Mouse (Mus musculus) forebrain, embryonic 15.5 days (tissue): Measurements from ENCODE around the gene Meaf6. TPM values are rescaled to one million over a fixed set of nuclear protein-coding genes. Genes with fewer than 3 reads are reported as not detected.

Experiments
- polyA plus RNA-seq: library from polyadenylated mRNA; unstranded; fragments of >200 nt; fragmentation: Nextera tagmentation; extraction: Ambion mirVana; gene quantifications from 2 replicates; pipeline ENCODE4 v1.2.1, GENCODE M21; 2015

The Meaf6 gene
- polyA plus RNA-seq, 1 experiment from 2014 or later, result 153 TPM

Other genes with a start within 250 kb of the Meaf6 start
- gene Yrdc, start 234.5 kb upstream of the Meaf6 start, polyA plus RNA-seq, result 51.1 and 59.3 TPM in 2 replicates
- gene 1110065P20Rik, start 233.9 kb upstream of the Meaf6 start, polyA plus RNA-seq, result 81.3 and 86.1 TPM in 2 replicates
- 9.3 and 10.2 TPM in 2 replicates for gene Maneal, start 223.0 kb upstream of the Meaf6 start, polyA plus RNA-seq
- 1.3 and 1.4 TPM in 2 replicates for gene Epha10, start 204.2 kb upstream of the Meaf6 start, polyA plus RNA-seq
- gene 9930104L06Rik, start 148.1 kb upstream of the Meaf6 start, polyA plus RNA-seq, result 16.2 and 20.0 TPM in 2 replicates
- 81.4 and 87.0 TPM in 2 replicates for gene Cdca8, start 145.8 kb upstream of the Meaf6 start, polyA plus RNA-seq
- gene Rspo1, start 98.7 kb upstream of the Meaf6 start, polyA plus RNA-seq, result 2.7 and 4.5 TPM in 2 replicates
- 93.6 and 95.8 TPM in 2 replicates for gene Gnl2, start 68.5 kb upstream of the Meaf6 start, polyA plus RNA-seq
- gene Dnali1, start 19.4 kb upstream of the Meaf6 start, polyA plus RNA-seq, result 0.52 and 1.2 TPM in 2 replicates
- gene Snip1, start 18.5 kb upstream of the Meaf6 start, polyA plus RNA-seq, result 31.0 and 31.1 TPM in 2 replicates
- gene Zc3h12a, start 42.7 kb downstream of the Meaf6 start, polyA plus RNA-seq, result 0.14 and 0.19 TPM in 2 replicates